Mouse (Mus musculus): ENCODE data around the gene Svopl.

The Svopl gene
- long read RNA-seq, experiment 1: 0 reads
- long read RNA-seq, experiment 2: 0 reads

- intact Hi-C loops (cut with DNase I): no loop called here
Measured at GRCm38 (mm10) chr6:38046838-38047237, at the start of gene Svopl. Gene Svopl, minus strand, starts transcription at chr6:38046996.

DNA sequence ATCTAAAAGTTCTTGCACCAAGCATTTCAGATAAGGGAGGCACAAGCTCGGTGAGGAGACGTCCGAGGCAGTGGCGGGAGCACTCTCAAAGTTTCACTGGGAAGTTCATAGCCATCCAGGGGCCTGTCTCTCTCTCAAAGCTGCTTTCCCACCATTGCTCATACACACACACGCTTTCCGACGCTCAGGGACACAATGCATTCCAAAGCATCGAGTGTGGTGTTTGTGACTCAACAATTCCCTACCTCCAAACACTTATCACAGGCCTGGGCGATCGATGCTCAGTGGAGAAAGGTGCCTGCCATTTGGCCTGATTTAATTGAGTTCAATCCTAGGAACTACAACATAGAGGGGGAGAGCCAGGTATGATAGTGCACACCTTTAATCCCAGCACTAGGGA lies 47.9 kb upstream of the Svopl start:
- intact Hi-C loops (cut with DNase I): no loop called here

GRCm38 (mm10) chr6:38092539-38092938 lies 45.7 kb upstream of the Svopl start:
- intact Hi-C loops (cut with DNase I): no loop called here

DNA sequence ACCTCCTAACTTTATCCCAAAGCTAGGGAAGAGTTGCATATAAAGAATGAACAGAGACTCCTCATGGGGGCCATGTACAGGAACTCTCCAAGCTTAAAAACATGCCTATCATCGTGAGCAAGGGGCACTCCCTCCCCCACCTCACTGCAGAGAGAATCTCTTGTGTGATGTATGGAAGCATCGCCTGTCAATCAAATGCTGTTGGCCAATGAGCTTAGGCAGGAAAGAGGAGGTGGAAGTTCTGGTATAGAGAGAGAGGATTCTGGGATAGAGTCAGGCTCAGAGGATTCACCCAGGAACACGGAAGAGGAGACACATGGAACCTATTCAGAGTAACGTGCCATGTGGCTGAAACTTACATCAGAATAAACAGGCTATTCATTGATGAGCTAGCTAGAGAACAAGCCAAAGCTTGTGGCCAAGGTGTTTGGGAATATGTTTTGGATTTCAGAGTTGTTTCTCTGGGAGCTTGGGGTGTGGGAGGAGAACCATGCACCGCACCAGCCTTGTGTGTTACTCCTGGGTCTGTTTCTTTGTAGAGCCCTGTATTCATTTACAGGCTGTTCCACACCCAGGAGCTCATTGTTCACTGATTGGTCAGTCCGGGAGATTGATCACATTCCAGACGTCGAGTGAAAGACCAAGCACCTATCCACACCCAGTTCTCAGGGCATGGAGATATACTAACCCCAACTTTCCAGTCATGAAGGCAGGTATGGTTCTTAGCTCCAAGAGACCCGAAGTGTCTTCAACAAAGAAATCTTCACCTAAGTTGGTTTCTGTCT lies 40.6 kb upstream of the Svopl start:
- intact Hi-C loops (cut with DNase I): no loop called here

GRCm38 (mm10) chr6:38083204-38083603 lies 36.4 kb upstream of the Svopl start:
- intact Hi-C loops (cut with DNase I): no loop called here

DNA sequence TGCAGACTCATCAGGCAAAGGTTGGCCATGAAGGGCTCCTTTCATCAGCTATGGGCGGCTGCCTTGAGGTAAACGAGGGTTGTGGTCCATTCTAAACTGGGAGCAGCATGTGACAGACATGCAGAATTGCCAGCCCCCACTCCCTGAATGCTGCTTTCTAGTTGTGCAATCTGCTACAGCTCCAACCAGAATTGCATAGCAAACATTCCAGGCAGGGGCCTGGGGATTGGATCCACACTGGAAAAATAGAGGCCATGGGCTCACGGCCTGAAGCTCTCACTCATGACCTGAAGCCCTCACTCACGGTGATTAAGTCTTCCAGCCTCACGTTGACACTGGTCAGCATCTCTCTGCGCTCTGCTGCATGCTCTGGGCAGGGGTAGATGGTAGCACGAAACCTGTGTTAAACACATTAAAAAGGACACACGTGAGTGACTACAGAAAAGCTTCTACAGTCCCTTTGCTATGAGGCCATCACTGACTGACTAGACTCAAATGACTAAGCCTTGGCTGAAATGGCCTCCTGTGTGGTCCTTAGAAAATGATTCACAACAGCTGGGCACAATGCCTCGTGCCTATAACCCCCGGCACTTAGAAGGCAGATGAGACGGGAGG lies 35.0 kb upstream of the Svopl start:
- intact Hi-C loops (cut with DNase I): no loop called here

- intact Hi-C loops (cut with DNase I): no loop called here
Measured at GRCm38 (mm10) chr6:38080364-38080763, 33.6 kb upstream of the Svopl start.

GRCm38 (mm10) chr6:38073592-38073991 lies 26.8 kb upstream of the Svopl start:
- intact Hi-C loops (cut with DNase I): no loop called here

DNA sequence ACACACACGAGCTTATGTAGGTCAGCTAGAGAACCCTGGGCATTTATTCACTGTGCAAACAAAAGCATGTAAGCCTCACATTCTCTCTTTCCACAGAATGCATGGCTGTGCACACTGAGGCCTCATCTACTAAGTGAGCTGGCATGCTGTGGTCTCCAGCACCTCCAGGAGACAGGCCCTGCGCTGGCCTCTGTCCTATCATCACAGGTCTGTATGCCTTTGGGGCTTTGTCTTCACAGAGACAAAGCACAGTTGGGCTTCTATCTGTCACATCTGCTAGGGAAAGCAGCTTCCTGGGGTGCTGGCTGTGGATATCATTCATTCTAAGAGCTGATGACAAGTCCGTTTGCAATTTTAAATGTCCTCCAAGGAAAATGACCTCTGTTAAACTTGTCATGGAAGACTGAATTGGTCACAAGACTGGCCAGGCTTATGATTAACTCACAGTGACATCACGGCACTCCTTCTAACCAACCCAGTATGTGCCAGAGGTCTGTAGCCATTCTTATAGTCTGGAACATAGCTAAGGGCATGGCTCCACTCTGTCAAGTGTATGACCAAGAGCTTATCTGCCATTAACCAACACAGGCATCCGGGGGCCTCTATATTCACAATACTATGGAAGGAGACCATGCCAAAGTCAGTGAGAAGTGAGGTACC lies 25.5 kb upstream of the Svopl start:
- intact Hi-C loops (cut with DNase I): no loop called here

DNA sequence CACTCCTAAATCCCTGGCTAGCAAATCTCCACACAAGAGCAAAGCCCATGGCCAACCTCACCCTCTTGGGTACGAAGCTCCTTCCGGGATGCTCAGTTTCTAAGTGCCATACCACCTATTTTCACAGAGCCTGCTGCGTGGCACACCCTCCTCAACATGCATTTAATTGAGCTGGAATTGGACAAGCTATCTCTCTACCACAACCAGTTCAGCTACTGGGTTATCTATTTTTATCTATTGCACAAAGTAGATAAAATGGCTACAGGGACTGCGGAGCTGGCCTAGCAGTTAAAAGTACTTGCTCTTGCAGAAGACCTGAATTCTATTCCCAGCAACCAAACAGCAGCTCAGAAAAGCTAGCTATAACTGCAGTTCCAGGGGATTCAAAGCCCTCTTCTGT lies 24.5 kb upstream of the Svopl start:
- intact Hi-C loops (cut with DNase I): no loop called here

- intact Hi-C loops (cut with DNase I): loop anchor here (2.0 to 5.0 kb wide), 3 partner anchors 57 to 604 kb away; no protein-coding TSS in a partner anchor
Measured at GRCm38 (mm10) chr6:38066215-38066614, 19.4 kb upstream of the Svopl start.

- intact Hi-C loops (cut with DNase I): loop anchor here (2.0 to 5.0 kb wide), 3 partner anchors 57 to 603 kb away; no protein-coding TSS in a partner anchor
Measured at GRCm38 (mm10) chr6:38065501-38066122, 18.8 kb upstream of the Svopl start.

DNA sequence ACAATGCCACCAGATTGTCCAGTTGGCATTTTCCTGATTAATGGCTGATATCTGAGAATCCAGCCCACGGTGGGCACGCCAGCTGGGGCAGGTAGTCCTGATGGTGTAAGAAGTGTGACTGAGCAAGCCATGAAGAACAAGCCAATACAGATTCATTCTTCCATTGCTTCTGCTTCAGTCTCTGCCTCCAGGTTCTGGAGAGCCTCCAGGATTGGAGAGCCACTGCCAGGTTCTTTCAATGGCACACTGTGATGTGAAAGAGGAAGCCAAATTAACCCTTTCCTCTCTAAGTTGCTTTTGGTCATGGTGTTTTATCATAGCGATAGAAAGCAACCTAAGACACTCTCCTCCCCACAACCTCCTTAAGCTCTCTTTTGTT lies 18.3 kb upstream of the Svopl start:
- intact Hi-C loops (cut with DNase I): loop anchor here (5.0 kb wide), 1 partner anchor 603 kb away; no protein-coding TSS in a partner anchor

- intact Hi-C loops (cut with DNase I): loop anchor here (5.0 kb wide), 1 partner anchor 602 kb away; no protein-coding TSS in a partner anchor
Measured at GRCm38 (mm10) chr6:38064621-38065020, 17.8 kb upstream of the Svopl start.

DNA sequence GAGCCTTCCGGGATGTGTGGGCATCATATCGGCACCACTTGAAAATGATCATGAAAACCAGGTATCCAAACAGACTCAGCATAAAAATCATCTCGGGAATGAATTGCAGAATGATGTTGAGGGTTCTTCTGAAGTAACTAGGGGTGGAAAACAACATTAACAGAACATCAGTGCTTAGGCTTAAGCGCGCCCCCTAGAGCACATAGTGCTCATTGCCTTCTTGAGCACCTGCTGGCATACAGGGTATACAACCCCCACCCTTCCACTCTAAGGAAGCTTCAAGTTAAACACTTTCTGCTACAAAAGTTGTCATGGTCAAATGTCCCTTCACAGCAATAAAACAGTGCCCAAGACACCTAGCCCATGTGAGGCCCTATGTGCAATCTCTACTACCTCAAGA lies 12.0 kb upstream of the Svopl start:
- intact Hi-C loops (cut with DNase I): no loop called here

- intact Hi-C loops (cut with DNase I): no loop called here
Measured at GRCm38 (mm10) chr6:38055471-38056330, 8.9 kb upstream of the Svopl start.

- intact Hi-C loops (cut with DNase I): no loop called here
Measured at GRCm38 (mm10) chr6:38049601-38050000, 2.8 kb upstream of the Svopl start.

- intact Hi-C loops (cut with DNase I): no loop called here
Measured at GRCm38 (mm10) chr6:38048800-38049561, 2.2 kb upstream of the Svopl start.

DNA sequence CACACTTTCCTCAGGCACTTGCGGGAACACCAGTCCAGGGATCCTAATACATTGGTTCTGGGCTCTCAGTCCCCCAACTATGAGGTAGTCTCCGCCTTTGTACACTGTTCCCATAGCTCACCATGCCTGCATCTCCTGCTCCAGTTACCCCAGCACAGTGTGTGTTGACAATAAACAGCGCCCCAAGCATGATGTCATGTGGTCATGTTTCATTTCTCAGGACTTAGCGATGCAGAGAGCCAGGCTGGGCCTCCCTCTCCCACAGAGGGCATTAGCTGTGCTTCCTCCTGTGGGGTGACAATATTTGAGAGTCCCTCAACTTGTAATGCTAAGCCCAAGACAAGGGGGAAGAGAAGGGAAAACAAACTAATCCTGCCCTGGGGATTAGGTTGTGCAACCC lies 1.2 kb upstream of the Svopl start:
- intact Hi-C loops (cut with DNase I): no loop called here

Measured in adrenal gland (tissue).